Mouse (Mus musculus) 3134 (cell line): ENCODE results near the gene Olfr1393.
A peak's percentile ranks its signal among the peaks of the same experiment; 100 is the strongest.

ENCODE experiments used
- DNase-seq: peaks from one replicate; pipeline ENCODE4 v3.0.0-alpha.2; 2011; ENCODE audit warnings: low spot score; ENCODE audit not compliant: insufficient read length; ENCODE audit errors: extremely low read depth

Gene Olfr1393

GRCm38 (mm10) chr11:49250422-49251379 is 27.4 kb upstream of the Olfr1393 start:
- DNase-seq: peak; percentile 92

GRCm38 (mm10) chr11:49251380-49251761 is 26.7 kb upstream of the Olfr1393 start:
- DNase-seq: no peak

GRCm38 (mm10) chr11:49252048-49252447 is 26.1 kb upstream of the Olfr1393 start:
- no peak for DNase-seq

GRCm38 (mm10) chr11:49253035-49253434 is 25.1 kb upstream of the Olfr1393 start:
- DNase-seq: no peak

- no peak for DNase-seq
Observed at GRCm38 (mm10) chr11:49259296-49259695, 18.8 kb upstream of the Olfr1393 start.

GRCm38 (mm10) chr11:49259829-49260228 is 18.3 kb upstream of the Olfr1393 start:
- DNase-seq: no peak

GRCm38 (mm10) chr11:49260598-49261312 is 17.3 kb upstream of the Olfr1393 start:
- DNase-seq: no peak

- DNase-seq: no peak
Observed at GRCm38 (mm10) chr11:49261313-49261855, 16.7 kb upstream of the Olfr1393 start.

- DNase-seq: no peak
Observed at GRCm38 (mm10) chr11:49262286-49262685, 15.8 kb upstream of the Olfr1393 start.

- DNase-seq: no peak
Observed at GRCm38 (mm10) chr11:49263149-49263548, 15.0 kb upstream of the Olfr1393 start.

- no peak for DNase-seq
Observed at GRCm38 (mm10) chr11:49264081-49264480, 14.0 kb upstream of the Olfr1393 start.

- DNase-seq: no peak
Observed at GRCm38 (mm10) chr11:49264622-49265021, 13.5 kb upstream of the Olfr1393 start.

GRCm38 (mm10) chr11:49265101-49265500 is 13.0 kb upstream of the Olfr1393 start:
- DNase-seq: no peak

GRCm38 (mm10) chr11:49266671-49267070 is 11.4 kb upstream of the Olfr1393 start:
- no peak for DNase-seq

GRCm38 (mm10) chr11:49267316-49267715 is 10.8 kb upstream of the Olfr1393 start:
- no peak for DNase-seq

GRCm38 (mm10) chr11:49267970-49268579 is 10.0 kb upstream of the Olfr1393 start:
- no peak for DNase-seq

GRCm38 (mm10) chr11:49269761-49270160 is 8.3 kb upstream of the Olfr1393 start:
- DNase-seq: no peak

- no peak for DNase-seq
Observed at GRCm38 (mm10) chr11:49270368-49270767, 7.7 kb upstream of the Olfr1393 start.

- DNase-seq: no peak
Observed at GRCm38 (mm10) chr11:49271334-49271733, 6.8 kb upstream of the Olfr1393 start.

- DNase-seq: no peak
Observed at GRCm38 (mm10) chr11:49273834-49274519, 4.1 kb upstream of the Olfr1393 start.
